Mouse (Mus musculus) small intestine, adult 2 months (tissue): Measurements from ENCODE around the gene Mef2c.

Source experiments
- CTCF ChIP-seq: fragments of 200-500 bp; IDR thresholded peaks from 2 replicates; pipeline ENCODE4 v1.5.1; 2012; ENCODE audit warnings: low read depth, mild to moderate bottlenecking, control low read depth, inconsistent platforms, low read length, moderate library complexity, mixed read lengths; ENCODE audit not compliant: insufficient replicate concordance, insufficient read length; ENCODE audit errors: extremely low read depth
- POLR2A ChIP-seq: fragments of 200-500 bp; IDR thresholded peaks from 2 replicates; pipeline ENCODE4 v1.6.1; 2012; ENCODE audit warnings: low read depth, mild to moderate bottlenecking, control low read depth, inconsistent platforms, low read length, moderate library complexity

- TF ChIP-seq CTCF (no peak), POLR2A (peak; percentile 47; the same call in 1 of the 2 replicates)
These were observed 19.6 kb downstream of the Mef2c start for GRCm38 (mm10) chr13:83523232-83523969.
